50 mouse cellular contexts compared by ENCODE assay signal in the genomic region with DNA sequence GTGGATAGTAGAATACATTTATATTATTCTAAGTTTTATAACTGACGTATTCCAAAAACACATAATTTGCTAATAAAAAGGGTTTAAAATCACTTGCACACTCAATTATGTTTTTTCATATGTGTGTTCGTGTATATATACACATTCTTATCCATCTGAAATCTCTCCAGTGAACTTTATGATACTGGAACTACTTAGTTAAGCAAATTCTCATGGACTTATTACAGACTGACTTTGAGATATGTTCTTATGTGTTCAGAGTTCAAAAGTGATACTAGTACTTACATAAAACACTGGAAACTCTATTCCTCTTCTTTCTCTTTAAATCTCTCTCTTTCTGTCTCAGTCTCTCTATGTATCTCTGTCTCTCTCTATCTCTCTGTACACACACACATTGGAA. TPM values are rescaled to one million over a fixed set of nuclear protein-coding genes. Genes with fewer than 3 reads are reported as not detected.
"Had no signal": no experiment of that assay in that cellular context is flagged by ENCODE, and none has a peak within 500 bp of the region (broad histone marks: within the 10 kb centered on the region; RNA-seq: fewer than 3 reads in every experiment).

No protein-coding gene starts in this region.

- H3K36me3 ChIP-seq: heart, embryonic 10.5 days; heart, embryonic 12.5 days; heart, embryonic 13.5 days; heart, embryonic 15.5 days; hindbrain, embryonic 10.5 days; hindbrain, embryonic 12.5 days; hindbrain, embryonic 13.5 days; hindbrain, embryonic 15.5 days; kidney, embryonic 15.5 days had no signal

- H3K4me1 ChIP-seq: heart, embryonic 10.5 days; heart, embryonic 12.5 days; heart, embryonic 13.5 days; heart, embryonic 15.5 days; hindbrain, embryonic 10.5 days; hindbrain, embryonic 12.5 days; hindbrain, embryonic 13.5 days; hindbrain, embryonic 15.5 days; kidney, embryonic 15.5 days had no signal

- H3K4me3 ChIP-seq: heart, embryonic 10.5 days; heart, embryonic 12.5 days; heart, embryonic 13.5 days; heart, embryonic 15.5 days; hindbrain, embryonic 10.5 days; hindbrain, embryonic 12.5 days; hindbrain, embryonic 13.5 days; hindbrain, embryonic 15.5 days; kidney, embryonic 15.5 days; layer of hippocampus, adult 2 months; left cerebral cortex, adult 2 months had no signal

- H3K9me3 ChIP-seq: heart, embryonic 10.5 days; heart, embryonic 12.5 days; heart, embryonic 13.5 days; heart, embryonic 15.5 days; hindbrain, embryonic 10.5 days; hindbrain, embryonic 12.5 days; hindbrain, embryonic 13.5 days; hindbrain, embryonic 15.5 days; kidney, embryonic 15.5 days had no signal

- H3K4me2 ChIP-seq: heart, embryonic 11.5 days; heart, embryonic 12.5 days; heart, embryonic 13.5 days; heart, embryonic 15.5 days; hindbrain, embryonic 12.5 days; hindbrain, embryonic 13.5 days; hindbrain, embryonic 14.5 days; hindbrain, embryonic 15.5 days; kidney, embryonic 15.5 days had no signal

- H3K27me3 ChIP-seq: heart, embryonic 12.5 days; heart, embryonic 13.5 days; heart, embryonic 15.5 days; hindbrain, embryonic 12.5 days; hindbrain, embryonic 13.5 days; hindbrain, embryonic 15.5 days; kidney, embryonic 15.5 days had no signal

- ATAC-seq: hindbrain, embryonic 16.5 days; hindbrain, postnatal 0 days; inflammation-experienced regulatory T-cells, adult 6 months had no signal

- H3K27ac ChIP-seq: heart, embryonic 10.5 days; heart, embryonic 13.5 days; heart, embryonic 15.5 days; hindbrain, embryonic 10.5 days; hindbrain, embryonic 12.5 days; hindbrain, embryonic 13.5 days; hindbrain, embryonic 14.5 days; hindbrain, embryonic 15.5 days; hindbrain, postnatal 0 days; kidney, embryonic 15.5 days; kidney, postnatal 0 days; layer of hippocampus, adult 2 months; left cerebral cortex, adult 2 months had no signal

- DNase-seq: heart, postnatal 10 days; heart, postnatal 14 days; heart, postnatal 36 days; heart, postnatal 4 days; kidney, adult 11 months; kidney, adult 18-20 months; kidney, adult 2 months; kidney, adult 8-10 months; kidney, adult 9 months; kidney, postnatal 10 days; kidney, postnatal 14 days; kidney, postnatal 25 days; kidney, postnatal 36 days; kidney, postnatal 4 days; layer of hippocampus, adult 9-11 months; layer of hippocampus, postnatal 36 days had no signal

- H3K9ac ChIP-seq: heart, embryonic 12.5 days; heart, embryonic 13.5 days; heart, embryonic 15.5 days; hindbrain, embryonic 12.5 days; hindbrain, embryonic 13.5 days; hindbrain, embryonic 14.5 days; hindbrain, embryonic 15.5 days; kidney, embryonic 15.5 days had no signal

RNA-seq across cellular contexts. Expression of a gene that starts 31.5 kb away (rescaled TPM):
- total RNA-seq: heart, postnatal 10 days; heart, postnatal 14 days; heart, postnatal 25 days; heart, postnatal 36 days; heart, postnatal 4 days; hematopoietic stem cell, adult 5-6 weeks; hindbrain, postnatal 0 days; layer of hippocampus, adult 18-20 months; layer of hippocampus, adult 2 months; layer of hippocampus, adult 8-10 months; layer of hippocampus, postnatal 10 days; layer of hippocampus, postnatal 14 days; layer of hippocampus, postnatal 25 days; layer of hippocampus, postnatal 36 days; left cerebral cortex, adult 18-20 months; left cerebral cortex, adult 2 months; left cerebral cortex, adult 8-10 months had no signal
- polyA plus RNA-seq: heart, embryonic 10.5 days; heart, embryonic 11.5 days; heart, embryonic 12.5 days; heart, embryonic 13.5 days; heart, embryonic 14.5 days; heart, embryonic 15.5 days; heart, embryonic 16.5 days; heart, postnatal 0 days; hindbrain, embryonic 10.5 days; hindbrain, embryonic 11.5 days; hindbrain, embryonic 12.5 days; hindbrain, embryonic 13.5 days; hindbrain, embryonic 14.5 days; hindbrain, embryonic 15.5 days; hindbrain, embryonic 16.5 days; hindbrain, postnatal 0 days; intestine, embryonic 14.5 days; kidney, adult 2 months; kidney, embryonic 14.5 days; kidney, embryonic 15.5 days; kidney, embryonic 16.5 days; kidney, postnatal 0 days; large intestine, adult 2 months had no signal

RNA-seq across cellular contexts. Expression of a gene that starts 57.0 kb away (rescaled TPM):
- total RNA-seq: heart, postnatal 10 days; heart, postnatal 14 days; heart, postnatal 25 days; heart, postnatal 36 days; heart, postnatal 4 days; hematopoietic stem cell, adult 5-6 weeks; hindbrain, postnatal 0 days; layer of hippocampus, adult 18-20 months; layer of hippocampus, adult 2 months; layer of hippocampus, adult 8-10 months; layer of hippocampus, postnatal 10 days; layer of hippocampus, postnatal 14 days; layer of hippocampus, postnatal 25 days; layer of hippocampus, postnatal 36 days; left cerebral cortex, adult 18-20 months; left cerebral cortex, adult 2 months; left cerebral cortex, adult 8-10 months had no signal
- polyA plus RNA-seq: heart, embryonic 10.5 days; heart, embryonic 11.5 days; heart, embryonic 12.5 days; heart, embryonic 13.5 days; heart, embryonic 14.5 days; heart, embryonic 15.5 days; heart, postnatal 0 days; hindbrain, embryonic 10.5 days; hindbrain, embryonic 11.5 days; hindbrain, embryonic 12.5 days; hindbrain, embryonic 13.5 days; hindbrain, embryonic 15.5 days; hindbrain, embryonic 16.5 days; inflammation-experienced regulatory T-cells, adult 6 months; intestine, embryonic 14.5 days; kidney, adult 2 months; kidney, embryonic 14.5 days; kidney, embryonic 15.5 days; kidney, embryonic 16.5 days; kidney, postnatal 0 days had no signal
